Comparison of ENCODE assay signal across 20 mouse cellular contexts in genomic region chr16:23040876-23041275, GRCm38 (mm10). TPM values are rescaled to one million over a fixed set of nuclear protein-coding genes. Genes with fewer than 3 reads are reported as not detected.
"Had no signal": no experiment of that assay in that cellular context is flagged by ENCODE, and none has a peak within 500 bp of the region (broad histone marks: within the 10 kb centered on the region; RNA-seq: fewer than 3 reads in every experiment).

No protein-coding gene starts in this region.

- H3K9ac ChIP-seq: limb, embryonic 15.5 days; liver, embryonic 12.5 days; lung, embryonic 14.5 days; midbrain, embryonic 15.5 days; neural tube, embryonic 12.5 days had no signal

- H3K36me3 ChIP-seq: limb, embryonic 15.5 days; liver, embryonic 12.5 days; midbrain, embryonic 15.5 days; neural tube, embryonic 12.5 days had no signal

- H3K4me3 ChIP-seq: layer of hippocampus, adult 2 months; limb, embryonic 15.5 days; liver, embryonic 12.5 days; megakaryocyte, embryonic 14.5 days; midbrain, embryonic 15.5 days; neural tube, embryonic 12.5 days had no signal

- ATAC-seq: liver, embryonic 12.5 days; midbrain, embryonic 15.5 days had no signal

- H3K9me3 ChIP-seq: limb, embryonic 15.5 days; liver, embryonic 12.5 days; midbrain, embryonic 15.5 days; neural tube, embryonic 12.5 days had no signal

- DNase-seq: kidney, adult 9 months; kidney, postnatal 4 days; lung, postnatal 10 days; thymus, postnatal 4 days had no signal

- H3K27ac ChIP-seq: layer of hippocampus, adult 2 months; limb, embryonic 15.5 days; liver, embryonic 12.5 days; macrophage; midbrain, embryonic 15.5 days; neural tube, embryonic 12.5 days; stomach, postnatal 0 days had no signal

- H3K4me2 ChIP-seq: limb, embryonic 15.5 days; liver, embryonic 12.5 days; lung, embryonic 14.5 days; midbrain, embryonic 11.5 days; midbrain, embryonic 15.5 days; neural tube, embryonic 12.5 days had no signal

- H3K27me3 ChIP-seq: limb, embryonic 15.5 days; liver, embryonic 12.5 days; megakaryocyte, embryonic 14.5 days; midbrain, embryonic 15.5 days; neural tube, embryonic 12.5 days had no signal

- H3K4me1 ChIP-seq: limb, embryonic 15.5 days; liver, embryonic 12.5 days; megakaryocyte, embryonic 14.5 days; midbrain, embryonic 15.5 days; neural tube, embryonic 12.5 days had no signal

RNA-seq across cellular contexts. Expression of gene Kng2, which starts 11.6 kb away (rescaled TPM):
- total RNA-seq: layer of hippocampus, adult 2 months; layer of hippocampus, postnatal 10 days; left cerebral cortex, adult 18-20 months; left cerebral cortex, postnatal 14 days; monocyte, adult 5-6 weeks; neutrophil, adult 5-6 weeks had no signal
- polyA plus RNA-seq: limb, embryonic 11.5 days; lung, embryonic 14.5 days; macrophage; midbrain, embryonic 11.5 days; midbrain, embryonic 15.5 days had no signal

RNA-seq across cellular contexts. Expression of gene Kng1, which starts 16.8 kb away (rescaled TPM):
- total RNA-seq: layer of hippocampus, adult 2 months; layer of hippocampus, postnatal 10 days; left cerebral cortex, adult 18-20 months; left cerebral cortex, postnatal 14 days; monocyte, adult 5-6 weeks; neutrophil, adult 5-6 weeks had no signal
- polyA plus RNA-seq: macrophage; midbrain, embryonic 11.5 days; midbrain, embryonic 15.5 days had no signal
